Mouse (Mus musculus): ENCODE data around the gene Fam124a. TPM values are rescaled to one million over a fixed set of nuclear protein-coding genes. Genes with fewer than 3 reads are reported as not detected.

The Fam124a gene
- total and polyA plus RNA-seq, 2 experiments from 2014 or later = 42.1 to 43.4 TPM

GRCm38 (mm10) chr14:62575862-62576261 is 20.3 kb downstream of the Fam124a start:
- peak; percentile 60 for DNase-seq (ENCODE audit: low spot score)
- H3K27ac ChIP-seq (ENCODE audit: low read depth, low read length) = no peak overlapping the region
- no peak for TF ChIP-seq CTCF (IDR thresholded peaks at IDR 0.05)
- H3K9me3 ChIP-seq (ENCODE audit: low read length) = no peaks in the 10 kb centered on the region
- H3K4me2 ChIP-seq (ENCODE audit: low read depth, low read length, poor library complexity, severe bottlenecking) = no peak overlapping the region
- no peaks in the 10 kb centered on the region for H3K36me3 ChIP-seq (ENCODE audit: insufficient read depth, low read length)
- H3K4me3 ChIP-seq (ENCODE audit: low read depth, low read length) = no peak overlapping the region
- H3K4me1 ChIP-seq (ENCODE audit: insufficient read depth, low read length) = no peaks in the 10 kb centered on the region
- 67% methylated on average over 8 of the region's 8 CpGs for WGBS
- ATAC-seq (ENCODE audit: low FRiP score) = no peak
- H3K27me3 ChIP-seq (ENCODE audit: insufficient read depth, low read length) = no peaks in the 10 kb centered on the region
- H3K9ac ChIP-seq (replicated peaks; ENCODE audit: low read length, poor library complexity, severe bottlenecking) = no peak overlapping the region

GRCm38 (mm10) chr14:62580945-62581344 is 25.4 kb downstream of the Fam124a start:
- Histone ChIP-seq H3K9ac (replicated peaks; ENCODE audit: low read length, poor library complexity, severe bottlenecking) (no peak overlapping the region), H3K27ac (ENCODE audit: low read depth, low read length) (no peak overlapping the region), H3K27me3 (ENCODE audit: insufficient read depth, low read length) (no peaks in the 10 kb centered on the region), H3K4me1 (ENCODE audit: insufficient read depth, low read length) (peaks cover 8% of the 10 kb centered on the region), H3K36me3 (ENCODE audit: insufficient read depth, low read length) (no peaks in the 10 kb centered on the region), H3K4me2 (ENCODE audit: low read depth, low read length, poor library complexity, severe bottlenecking) (no peak overlapping the region), H3K4me3 (ENCODE audit: low read depth, low read length) (no peak overlapping the region), H3K9me3 (ENCODE audit: low read length) (no peaks in the 10 kb centered on the region)
- WGBS = 92% methylated on average over 3 of the region's 3 CpGs
- ATAC-seq (ENCODE audit: low FRiP score) (peak; percentile 32; the same call in 1 of the 2 replicates), DNase-seq (ENCODE audit: low spot score) (peak; percentile 14)
- no peak for TF ChIP-seq CTCF (IDR thresholded peaks at IDR 0.05)

- no peak for DNase-seq (ENCODE audit: low spot score)
- H3K36me3 ChIP-seq (ENCODE audit: insufficient read depth, low read length) = no peaks in the 10 kb centered on the region
- H3K9ac ChIP-seq (replicated peaks; ENCODE audit: low read length, poor library complexity, severe bottlenecking) = no peak overlapping the region
- 19% methylated on average over 9 of the region's 9 CpGs for WGBS
- no peak for TF ChIP-seq CTCF (IDR thresholded peaks at IDR 0.05)
- H3K27ac ChIP-seq (ENCODE audit: low read depth, low read length) = peak overlapping the region; percentile 9; the same call in 1 of the 2 replicates
- no peak for ATAC-seq (ENCODE audit: low FRiP score)
- H3K4me1 ChIP-seq (ENCODE audit: insufficient read depth, low read length) = peaks cover 8% of the 10 kb centered on the region
- H3K4me2 ChIP-seq (ENCODE audit: low read depth, low read length, poor library complexity, severe bottlenecking) = no peak overlapping the region
- H3K27me3 ChIP-seq (ENCODE audit: insufficient read depth, low read length) = no peaks in the 10 kb centered on the region
- H3K4me3 ChIP-seq (ENCODE audit: low read depth, low read length) = no peak overlapping the region
- no peaks in the 10 kb centered on the region for H3K9me3 ChIP-seq (ENCODE audit: low read length)
These were observed 26.2 kb downstream of the Fam124a start for GRCm38 (mm10) chr14:62581768-62582167.

- no peaks in the 10 kb centered on the region for H3K27me3 ChIP-seq (ENCODE audit: insufficient read depth, low read length)
These were observed 29.1 kb downstream of the Fam124a start for GRCm38 (mm10) chr14:62584637-62585036.

GRCm38 (mm10) chr14:62585338-62585737 is 29.8 kb downstream of the Fam124a start:
- H3K27ac ChIP-seq (ENCODE audit: low read depth, low read length) = peak overlapping the region; percentile 55
- TF ChIP-seq CTCF (IDR thresholded peaks at IDR 0.05) = no peak
- H3K9me3 ChIP-seq (ENCODE audit: low read length) = no peaks in the 10 kb centered on the region
- no peaks in the 10 kb centered on the region for H3K27me3 ChIP-seq (ENCODE audit: insufficient read depth, low read length)
- peak; percentile 85 for DNase-seq (ENCODE audit: low spot score)
- ATAC-seq (ENCODE audit: low FRiP score) = peak; percentile 73
- no peak overlapping the region for H3K9ac ChIP-seq (replicated peaks; ENCODE audit: low read length, poor library complexity, severe bottlenecking)
- no peak overlapping the region for H3K4me2 ChIP-seq (ENCODE audit: low read depth, low read length, poor library complexity, severe bottlenecking)
- WGBS = 10% methylated on average over 3 of the region's 3 CpGs
- H3K4me1 ChIP-seq (ENCODE audit: insufficient read depth, low read length) = peaks cover 8% of the 10 kb centered on the region
- H3K4me3 ChIP-seq (ENCODE audit: low read depth, low read length) = no peak overlapping the region
- peaks cover 5% of the 10 kb centered on the region; the same call in 1 of the 2 replicates for H3K36me3 ChIP-seq (ENCODE audit: insufficient read depth, low read length)

More at GRCm38 (mm10) chr14:62584637-62585036, 29.1 kb downstream of the Fam124a start:
- peaks cover 5% of the 10 kb centered on the region; the same call in 1 of the 2 replicates for H3K36me3 ChIP-seq (ENCODE audit: insufficient read depth, low read length)
- no peak overlapping the region for H3K4me3 ChIP-seq (ENCODE audit: low read depth, low read length)
- ATAC-seq (ENCODE audit: low FRiP score) = no peak
- no peak for TF ChIP-seq CTCF (IDR thresholded peaks at IDR 0.05)
- peaks cover 8% of the 10 kb centered on the region for H3K4me1 ChIP-seq (ENCODE audit: insufficient read depth, low read length)
- H3K27ac ChIP-seq (ENCODE audit: low read depth, low read length) = peak overlapping the region; percentile 53
- H3K9ac ChIP-seq (replicated peaks; ENCODE audit: low read length, poor library complexity, severe bottlenecking) = no peak overlapping the region
- H3K4me2 ChIP-seq (ENCODE audit: low read depth, low read length, poor library complexity, severe bottlenecking) = no peak overlapping the region
- H3K9me3 ChIP-seq (ENCODE audit: low read length) = no peaks in the 10 kb centered on the region
- no peak for DNase-seq (ENCODE audit: low spot score)

GRCm38 (mm10) chr14:62600109-62600522 is 44.6 kb downstream of the Fam124a start:
- Histone ChIP-seq H3K9me3 (ENCODE audit: low read length) (no peaks in the 10 kb centered on the region), H3K4me1 (ENCODE audit: insufficient read depth, low read length) (no peaks in the 10 kb centered on the region), H3K27me3 (ENCODE audit: insufficient read depth, low read length) (no peaks in the 10 kb centered on the region), H3K4me3 (ENCODE audit: low read depth, low read length) (no peak overlapping the region), H3K9ac (replicated peaks; ENCODE audit: low read length, poor library complexity, severe bottlenecking) (no peak overlapping the region), H3K27ac (ENCODE audit: low read depth, low read length) (no peak overlapping the region), H3K36me3 (ENCODE audit: insufficient read depth, low read length) (no peaks in the 10 kb centered on the region), H3K4me2 (ENCODE audit: low read depth, low read length, poor library complexity, severe bottlenecking) (no peak overlapping the region)
- no peak for TF ChIP-seq CTCF (IDR thresholded peaks at IDR 0.05)
- ATAC-seq (ENCODE audit: low FRiP score) = no peak
- peak; percentile 34 for DNase-seq (ENCODE audit: low spot score)
- WGBS = 34% methylated on average over 6 of the region's 6 CpGs

Data from midbrain, postnatal 0 days (tissue).